Mouse (Mus musculus) adrenal gland (tissue): Measurements from ENCODE around the gene Atg2a.
"Not testable (repeated sequence)": the region's sequence is repeated elsewhere in the genome, so short reads cannot be mapped to it uniquely, and the experiment has no call there.

Experiments
- intact Hi-C: fragments of 180-260 bp; cut with DNase I; formaldehyde crosslinking; loops from one replicate; pipeline ENCODE4 v1.15.1; 2025

Gene Atg2a

GRCm38 (mm10) chr19:6291117-6291781 lies 49.8 kb downstream of the Atg2a start:
- intact Hi-C loops = no loop called here

DNA sequence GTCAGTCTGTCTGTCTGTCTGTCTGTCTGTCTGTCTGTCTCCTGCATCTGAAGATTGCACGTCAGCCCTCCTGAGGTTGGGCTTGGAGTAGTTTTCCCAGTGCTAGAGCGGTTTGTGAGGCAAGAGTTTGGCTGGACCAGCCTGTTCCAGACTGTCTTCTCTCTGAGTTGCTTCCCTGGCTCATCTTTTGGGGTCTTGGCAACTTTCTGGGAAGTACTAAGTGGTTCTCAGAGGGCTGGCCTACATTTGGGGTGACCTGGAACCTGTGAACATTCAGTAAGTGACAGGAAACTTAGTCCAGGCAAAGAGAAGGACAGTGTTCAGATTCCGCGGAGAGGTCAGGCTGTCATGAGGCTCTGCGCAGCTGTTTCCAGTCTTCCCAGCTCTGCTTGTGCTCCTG lies 50.8 kb downstream of the Atg2a start:
- intact Hi-C loops = no loop called here

DNA sequence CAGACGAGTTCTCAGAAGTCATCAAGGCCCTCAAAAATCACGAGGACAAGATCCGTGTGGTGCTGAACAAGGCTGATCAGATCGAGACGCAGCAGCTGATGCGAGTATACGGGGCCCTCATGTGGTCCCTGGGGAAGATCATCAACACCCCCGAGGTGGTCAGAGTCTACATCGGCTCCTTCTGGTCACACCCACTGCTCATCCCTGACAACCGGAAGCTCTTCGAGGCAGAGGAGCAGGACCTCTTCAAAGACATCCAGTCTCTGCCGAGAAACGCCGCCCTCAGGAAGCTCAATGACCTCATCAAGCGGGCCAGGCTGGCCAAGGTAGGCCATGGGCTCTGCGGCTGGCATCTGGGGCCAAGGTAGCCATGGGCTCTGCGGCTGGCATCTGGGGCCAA lies 52.8 kb downstream of the Atg2a start:
- intact Hi-C loops = no loop called here

DNA sequence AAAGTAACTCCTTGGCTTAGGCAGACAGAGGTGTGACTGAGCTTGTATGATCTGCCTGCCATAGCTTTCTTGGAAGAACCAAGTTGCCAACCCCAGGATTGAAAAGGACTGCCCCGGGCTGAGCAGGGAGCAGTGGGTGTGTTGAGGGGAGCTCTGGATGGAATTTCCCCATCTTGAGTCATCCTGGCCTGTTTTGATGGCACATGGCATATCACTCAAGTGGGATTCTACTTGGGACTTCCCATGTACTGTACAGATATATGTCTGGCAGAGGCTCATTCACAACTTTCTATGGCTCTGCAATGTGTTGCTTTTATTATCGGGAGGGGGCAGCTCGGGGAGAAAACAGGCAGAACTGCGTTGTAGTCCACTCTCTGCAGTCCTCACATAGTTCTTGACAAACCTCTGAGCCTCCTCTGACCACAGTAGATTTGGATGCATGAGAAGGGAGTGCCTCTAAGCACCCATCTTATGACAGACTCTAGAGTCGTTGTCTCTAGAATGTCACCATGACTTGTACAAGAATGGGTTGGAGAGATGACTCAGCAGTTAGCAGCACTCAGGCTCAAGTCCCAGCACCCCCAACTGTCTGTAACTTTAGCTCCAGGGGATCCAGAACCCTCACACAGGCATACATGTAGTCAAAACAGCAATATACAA lies 55.2 kb downstream of the Atg2a start:
- intact Hi-C loops = loop anchor here (2.0 kb wide), 1 partner anchor 20 kb away; the partner anchor contains the start of gene Ehd1

GRCm38 (mm10) chr19:6297641-6298040 lies 56.2 kb downstream of the Atg2a start:
- intact Hi-C loops = loop anchor here (2.0 kb wide), 1 partner anchor 21 kb away; the partner anchor contains the start of gene Ehd1

DNA sequence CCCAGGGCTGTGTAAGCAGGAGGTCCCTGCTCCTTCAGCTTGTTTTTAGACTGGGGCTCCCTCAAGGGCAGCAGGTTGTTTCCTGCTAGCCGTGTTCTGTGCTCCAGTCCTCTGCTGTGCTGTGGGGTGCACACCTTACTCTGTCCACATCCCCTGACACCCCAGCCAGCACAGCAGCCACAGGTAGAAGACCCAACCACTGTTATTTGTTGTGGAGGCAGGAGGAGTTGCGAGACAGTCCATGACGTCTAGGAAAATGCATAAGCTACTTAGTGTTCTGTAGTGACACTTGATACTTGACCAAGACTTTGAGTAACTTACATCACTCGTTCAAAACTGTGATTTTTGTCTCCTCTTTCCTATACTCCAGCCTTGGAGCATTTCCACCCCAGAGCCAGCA lies 57.5 kb downstream of the Atg2a start:
- intact Hi-C loops = no loop called here

- intact Hi-C loops = no loop called here
Observed at GRCm38 (mm10) chr19:6299450-6300267, 58.2 kb downstream of the Atg2a start.

GRCm38 (mm10) chr19:6300402-6300841 lies 59.0 kb downstream of the Atg2a start:
- intact Hi-C loops = no loop called here

GRCm38 (mm10) chr19:6302114-6302513 lies 60.6 kb downstream of the Atg2a start:
- intact Hi-C loops = no loop called here

GRCm38 (mm10) chr19:6302522-6302921 lies 61.1 kb downstream of the Atg2a start:
- intact Hi-C loops = no loop called here

DNA sequence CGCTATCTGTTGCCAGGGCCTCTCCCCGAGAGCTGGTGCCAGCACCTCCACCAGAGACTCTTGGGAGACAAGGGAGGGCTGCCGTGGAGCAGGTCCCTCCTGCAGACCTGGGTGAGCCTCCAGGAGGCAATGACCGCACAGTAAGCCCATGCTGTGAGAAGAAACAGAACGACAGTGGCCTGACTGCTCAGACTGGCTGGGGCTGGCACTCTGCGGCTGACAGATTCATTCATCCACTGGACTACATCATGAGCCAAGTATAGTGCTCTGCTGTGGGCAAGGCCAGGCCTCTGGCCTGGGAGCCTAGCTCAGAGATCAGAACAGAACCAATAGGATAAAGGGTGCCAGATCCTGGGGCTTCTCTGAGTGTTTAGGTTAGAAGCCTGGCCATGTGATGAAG lies 62.4 kb downstream of the Atg2a start:
- intact Hi-C loops = loop anchor here (2.0 kb wide), 1 partner anchor 35 kb away; no protein-coding TSS in a partner anchor

DNA sequence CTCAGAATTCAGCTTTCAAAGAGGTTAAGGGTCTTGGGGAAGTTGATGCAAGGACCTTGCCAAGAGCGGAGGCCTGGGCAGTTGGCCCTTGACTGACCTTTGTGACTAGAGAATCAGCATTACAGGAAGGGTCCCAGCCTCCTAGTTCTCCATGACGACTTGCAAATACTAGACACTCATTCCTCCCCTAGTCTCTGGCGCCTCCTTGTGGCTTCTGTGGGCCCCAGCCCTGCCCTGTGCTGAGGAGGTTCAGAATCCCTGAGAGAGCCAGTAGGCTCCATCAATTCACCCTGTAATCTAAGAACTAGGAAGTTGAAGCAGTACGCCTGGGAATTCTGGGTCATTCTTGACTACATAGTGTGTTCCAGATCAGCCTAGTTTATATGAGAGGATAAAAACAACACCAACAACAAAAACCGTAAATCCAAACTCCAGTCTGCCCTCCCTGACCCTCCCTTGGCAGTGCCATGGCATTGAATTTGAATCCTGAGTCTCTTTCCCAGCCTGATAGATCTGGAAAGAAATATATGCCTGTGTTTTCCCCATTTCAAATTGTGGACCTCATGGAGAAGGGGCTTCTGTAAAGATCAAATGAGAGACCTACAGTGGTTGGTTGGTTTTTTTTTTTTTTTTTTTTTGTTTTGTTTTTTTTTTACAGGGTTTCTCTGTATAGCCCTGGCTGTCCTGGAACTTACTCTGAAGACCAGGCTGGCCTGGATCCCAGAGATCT lies 63.5 kb downstream of the Atg2a start:
- intact Hi-C loops = loop anchor here (2.0 kb wide), 1 partner anchor 36 kb away; no protein-coding TSS in a partner anchor

DNA sequence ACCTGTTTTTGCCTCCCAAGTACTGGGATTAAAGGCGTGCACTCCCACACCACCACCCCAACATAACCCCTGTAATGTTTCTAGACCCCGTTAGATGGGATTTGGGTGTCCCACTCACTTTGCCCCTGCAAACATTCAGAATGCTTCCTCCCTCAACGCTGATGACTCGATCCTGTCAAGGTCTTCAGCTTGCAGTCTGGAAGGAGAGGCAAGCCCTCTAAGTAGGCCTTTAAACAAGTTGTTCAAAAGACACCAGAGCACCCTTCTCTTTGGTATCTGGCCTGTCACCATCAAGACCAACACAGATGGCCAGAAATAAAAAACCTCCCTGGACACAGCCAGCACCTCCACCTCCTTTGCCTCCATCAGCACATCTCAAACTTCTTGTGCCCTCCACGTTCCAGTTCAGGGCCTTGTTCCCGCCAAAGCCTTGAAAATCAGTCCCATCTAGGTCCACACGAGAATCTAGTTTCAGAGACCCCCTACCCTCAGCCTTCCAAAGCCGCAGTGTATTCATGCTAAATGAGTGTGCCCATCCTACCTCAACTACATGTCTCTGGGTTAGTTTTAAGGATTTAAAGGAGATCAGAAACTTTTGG lies 64.1 kb downstream of the Atg2a start:
- intact Hi-C loops = loop anchor here (2.0 kb wide), 2 partner anchors 29 to 37 kb away; partner anchors contain the start of gene Men1

- intact Hi-C loops = loop anchor here (2.0 kb wide), 1 partner anchor 29 kb away; the partner anchor contains the start of gene Men1
Observed at GRCm38 (mm10) chr19:6306137-6306551, 64.7 kb downstream of the Atg2a start, which contains the start of gene Cdc42bpg. TSS of gene Cdc42bpg (plus strand) at chr19:6306456.

GRCm38 (mm10) chr19:6306586-6306985 lies 65.1 kb downstream of the Atg2a start:
- intact Hi-C loops = loop anchor here (2.0 kb wide), 1 partner anchor 28 kb away; the partner anchor contains the start of gene Men1

DNA sequence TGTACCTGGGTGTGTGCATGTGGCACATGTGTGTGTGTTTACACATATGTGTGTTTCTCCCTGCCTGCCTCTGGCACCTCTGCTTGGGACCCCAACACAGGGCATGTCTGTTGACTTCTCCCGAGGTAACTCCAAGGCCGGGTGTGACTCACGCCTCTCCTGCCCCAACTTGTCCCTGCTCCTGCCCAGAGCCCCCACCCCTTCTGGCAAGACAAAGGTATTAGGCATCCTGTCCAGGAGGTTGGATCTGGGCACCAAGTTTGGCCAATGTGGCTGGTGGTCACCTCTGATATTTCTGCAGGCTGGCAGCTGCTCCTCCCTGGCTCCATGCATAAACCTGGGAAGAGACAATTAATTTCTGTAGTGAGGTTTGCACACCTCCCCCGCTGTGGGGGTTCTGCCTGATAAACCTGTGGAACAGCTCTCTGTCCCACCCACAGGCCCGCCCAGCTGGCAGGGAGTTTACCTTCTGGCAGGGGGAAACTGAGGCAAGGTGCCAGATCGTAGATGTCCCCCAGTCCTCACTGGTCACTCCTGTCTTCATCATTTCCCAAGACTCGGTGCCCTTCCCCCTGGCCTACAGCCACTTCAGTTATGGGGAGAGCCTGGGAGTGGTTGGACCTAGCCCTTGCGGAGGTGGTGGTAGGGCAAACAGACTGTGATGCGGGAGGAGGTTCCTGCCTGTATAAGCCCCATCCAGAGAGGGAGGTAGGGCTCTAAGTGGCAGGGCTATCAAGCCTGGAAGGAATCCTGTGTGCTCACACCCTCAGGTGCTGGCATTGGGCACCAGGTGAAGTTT lies 66.5 kb downstream of the Atg2a start:
- intact Hi-C loops = loop anchor here (2.0 kb wide), 1 partner anchor 27 kb away; the partner anchor contains the start of gene Men1

GRCm38 (mm10) chr19:6310181-6310580 lies 68.7 kb downstream of the Atg2a start:
- intact Hi-C loops = no loop called here

DNA sequence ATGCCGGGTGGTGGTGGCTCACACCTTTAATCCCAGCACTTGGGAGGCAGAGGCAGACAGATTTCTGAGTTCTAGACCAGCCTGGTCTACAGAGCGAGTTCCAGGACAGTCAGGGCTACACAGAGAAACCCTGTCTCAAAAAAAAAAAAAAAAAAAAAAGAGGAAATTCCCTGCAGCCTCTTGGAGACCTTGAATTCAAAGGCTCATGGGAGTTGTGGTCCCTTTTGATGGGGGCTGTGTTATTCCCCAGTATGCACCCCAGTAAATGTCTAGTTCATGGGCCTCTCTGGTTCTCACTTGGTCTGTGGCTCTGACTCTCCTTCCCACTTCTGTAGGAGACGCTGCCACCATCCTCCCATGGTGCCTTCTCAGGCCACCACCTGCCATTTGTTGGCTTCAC lies 70.3 kb downstream of the Atg2a start:
- intact Hi-C loops = not testable (repeated sequence)
